Mouse (Mus musculus): ENCODE data around the gene Klhdc10.

DNA sequence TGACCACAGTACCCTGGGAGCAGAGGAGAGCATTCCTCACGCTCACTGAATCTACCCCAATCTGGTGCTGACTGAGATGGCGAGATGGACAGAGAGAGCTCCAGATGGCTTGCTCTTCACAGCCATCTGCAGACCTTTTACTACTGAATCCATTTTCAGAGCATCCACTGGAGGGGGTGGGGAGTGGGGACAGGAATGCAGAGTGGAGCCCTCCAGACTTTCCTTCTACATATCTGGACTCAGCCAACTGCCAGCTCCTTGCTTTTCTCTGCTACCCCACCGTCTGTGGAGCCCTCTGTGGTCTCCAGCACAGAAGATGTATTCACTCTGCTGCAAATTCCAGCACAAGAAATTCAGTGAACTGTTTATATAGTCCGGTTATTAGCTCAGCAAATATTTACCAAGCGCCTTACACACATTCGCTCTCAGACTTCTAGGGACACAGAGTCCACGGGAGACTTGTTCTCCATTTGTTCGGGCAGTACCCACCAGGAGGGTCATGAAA lies 75.6 kb downstream of the Klhdc10 start:
- TF ChIP-seq CTCF (IDR thresholded peaks at IDR 0.05; ENCODE audit: low read depth) (no peak), EP300 (IDR thresholded peaks at IDR 0.05; ENCODE audit: low read depth) (no peak)
